Mouse (Mus musculus): ENCODE measurements around the gene Gm29776. TPM values are rescaled to one million over a fixed set of nuclear protein-coding genes. Genes with fewer than 3 reads are reported as not detected.

Gm29776 gene
- polyA plus RNA-seq, 1 experiment: 0.56 TPM

- peak; percentile 72 for TF ChIP-seq CTCF (IDR thresholded peaks at IDR 0.05; ENCODE audit: insufficient read depth, low read length)
- no peak for TF ChIP-seq POLR2A (IDR thresholded peaks at IDR 0.05; ENCODE audit: borderline replicate concordance, extremely low read depth, low read depth, low read length)
- DNase-seq: peak; percentile 50
- Histone ChIP-seq H3K4me3 (replicated peaks; ENCODE audit: extremely low read depth, low read depth, low read length) (no peak overlapping the region), H3K4me1 (ENCODE audit: control insufficient read depth, insufficient read depth, low read length) (peaks cover 3% of the 10 kb centered on the region; the same call in 1 of the 2 replicates)
- 67% methylated on average over 4 of the region's 4 CpGs for WGBS
Observed at GRCm38 (mm10) chr14:54669381-54669780, 29.3 kb downstream of the Gm29776 start.

GRCm38 (mm10) chr14:54664477-54665222 lies 34.0 kb downstream of the Gm29776 start:
- Histone ChIP-seq H3K4me1 (ENCODE audit: control insufficient read depth, insufficient read depth, low read length) (no peaks in the 10 kb centered on the region), H3K4me3 (replicated peaks; ENCODE audit: extremely low read depth, low read depth, low read length) (no peak overlapping the region)
- DNase-seq: no peak
- WGBS: 88% methylated on average over 10 of the region's 10 CpGs
- no peak for TF ChIP-seq CTCF (IDR thresholded peaks at IDR 0.05; ENCODE audit: insufficient read depth, low read length)
- TF ChIP-seq POLR2A (IDR thresholded peaks at IDR 0.05; ENCODE audit: borderline replicate concordance, extremely low read depth, low read depth, low read length): no peak

GRCm38 (mm10) chr14:54660009-54660408 lies 38.6 kb downstream of the Gm29776 start:
- no peak for TF ChIP-seq POLR2A (IDR thresholded peaks at IDR 0.05; ENCODE audit: borderline replicate concordance, extremely low read depth, low read depth, low read length)
- TF ChIP-seq CTCF (IDR thresholded peaks at IDR 0.05; ENCODE audit: insufficient read depth, low read length): no peak
- no peak for DNase-seq
- no peak overlapping the region for H3K4me3 ChIP-seq (replicated peaks; ENCODE audit: extremely low read depth, low read depth, low read length)
- H3K4me1 ChIP-seq (ENCODE audit: control insufficient read depth, insufficient read depth, low read length): no peaks in the 10 kb centered on the region
- WGBS: 86% methylated on average over 2 of the region's 2 CpGs

DNA sequence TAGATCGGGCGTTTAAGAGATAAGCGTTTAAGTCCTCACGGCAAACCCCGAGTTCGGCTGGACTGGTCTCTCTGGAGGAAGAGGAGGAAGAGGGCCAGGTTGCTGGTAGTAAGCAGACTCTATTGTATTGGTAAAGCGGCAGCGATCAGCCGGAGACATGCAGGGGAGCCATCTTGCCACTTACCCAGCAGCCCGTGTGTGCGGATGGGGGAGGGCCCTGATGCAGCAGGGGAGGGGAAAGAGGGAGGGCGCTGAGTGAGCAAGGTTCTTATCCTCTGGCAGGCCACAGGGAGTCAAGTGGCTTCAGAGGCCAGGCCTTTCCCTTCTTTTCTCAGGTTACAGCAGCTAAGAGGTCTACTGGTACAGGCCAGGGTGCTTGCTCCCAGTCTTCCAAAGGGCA lies 45.1 kb downstream of the Gm29776 start:
- Histone ChIP-seq H3K4me3 (replicated peaks; ENCODE audit: extremely low read depth, low read depth, low read length) (peak overlapping the region; percentile 91), H3K4me1 (ENCODE audit: control insufficient read depth, insufficient read depth, low read length) (peaks cover 6% of the 10 kb centered on the region)
- peak; percentile 30; the same call in 1 of the 2 replicates for TF ChIP-seq POLR2A (IDR thresholded peaks at IDR 0.05; ENCODE audit: borderline replicate concordance, extremely low read depth, low read depth, low read length)
- TF ChIP-seq CTCF (IDR thresholded peaks at IDR 0.05; ENCODE audit: insufficient read depth, low read length): no peak
- 1% methylated on average over 12 of the region's 12 CpGs for WGBS
- DNase-seq: peak; percentile 74

DNA sequence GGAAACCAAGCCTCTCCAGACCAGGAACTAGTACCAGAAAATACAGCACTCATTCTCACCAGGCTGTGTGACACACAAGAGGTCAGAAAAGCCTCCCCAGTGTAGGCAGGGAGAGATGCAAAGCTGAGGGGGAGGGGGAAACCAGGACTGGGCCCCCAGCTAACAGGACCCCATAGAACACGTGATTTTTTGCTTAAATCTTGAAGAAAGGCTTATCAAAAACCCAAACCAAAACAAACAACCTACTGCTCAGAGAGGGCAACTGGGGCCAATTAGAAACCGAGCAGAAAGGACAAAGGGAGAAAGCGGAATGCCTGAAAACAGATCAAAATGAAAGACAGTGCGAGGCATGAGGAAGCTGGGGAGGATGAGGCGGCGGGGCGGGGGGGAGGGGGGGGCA lies 45.8 kb downstream of the Gm29776 start:
- H3K4me1 ChIP-seq (ENCODE audit: control insufficient read depth, insufficient read depth, low read length): peaks cover 6% of the 10 kb centered on the region
- no peak for TF ChIP-seq POLR2A (IDR thresholded peaks at IDR 0.05; ENCODE audit: borderline replicate concordance, extremely low read depth, low read depth, low read length)
- WGBS: 7% methylated on average over 7 of the region's 7 CpGs
- DNase-seq: no peak
- H3K4me3 ChIP-seq (replicated peaks; ENCODE audit: extremely low read depth, low read depth, low read length): no peak overlapping the region

DNA sequence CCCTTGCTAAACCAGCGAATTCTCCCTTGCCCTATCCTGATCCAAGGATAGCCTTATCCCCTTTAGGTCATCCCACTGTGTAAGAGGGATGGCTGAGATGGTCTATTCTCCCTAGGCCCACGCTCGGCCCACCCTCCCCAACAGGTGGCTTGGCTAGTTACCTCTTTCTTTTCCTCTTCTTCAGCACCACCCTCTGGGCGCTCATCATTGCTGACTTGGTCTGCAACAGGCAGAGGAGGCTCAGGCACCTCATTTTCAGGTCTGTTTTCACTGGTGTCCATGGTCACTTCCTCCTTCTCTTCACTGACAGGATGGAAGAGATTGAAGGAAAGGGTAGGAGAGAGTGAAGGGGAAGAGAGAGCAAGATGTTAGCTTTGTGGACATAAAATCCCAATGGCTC lies 47.1 kb downstream of the Gm29776 start:
- no peak for DNase-seq
- Histone ChIP-seq H3K4me3 (replicated peaks; ENCODE audit: extremely low read depth, low read depth, low read length) (no peak overlapping the region), H3K4me1 (ENCODE audit: control insufficient read depth, insufficient read depth, low read length) (peaks cover 6% of the 10 kb centered on the region)
- 78% methylated on average over 4 of the region's 4 CpGs for WGBS
- TF ChIP-seq POLR2A (IDR thresholded peaks at IDR 0.05; ENCODE audit: borderline replicate concordance, extremely low read depth, low read depth, low read length): no peak
- TF ChIP-seq CTCF (IDR thresholded peaks at IDR 0.05; ENCODE audit: insufficient read depth, low read length): no peak

DNA sequence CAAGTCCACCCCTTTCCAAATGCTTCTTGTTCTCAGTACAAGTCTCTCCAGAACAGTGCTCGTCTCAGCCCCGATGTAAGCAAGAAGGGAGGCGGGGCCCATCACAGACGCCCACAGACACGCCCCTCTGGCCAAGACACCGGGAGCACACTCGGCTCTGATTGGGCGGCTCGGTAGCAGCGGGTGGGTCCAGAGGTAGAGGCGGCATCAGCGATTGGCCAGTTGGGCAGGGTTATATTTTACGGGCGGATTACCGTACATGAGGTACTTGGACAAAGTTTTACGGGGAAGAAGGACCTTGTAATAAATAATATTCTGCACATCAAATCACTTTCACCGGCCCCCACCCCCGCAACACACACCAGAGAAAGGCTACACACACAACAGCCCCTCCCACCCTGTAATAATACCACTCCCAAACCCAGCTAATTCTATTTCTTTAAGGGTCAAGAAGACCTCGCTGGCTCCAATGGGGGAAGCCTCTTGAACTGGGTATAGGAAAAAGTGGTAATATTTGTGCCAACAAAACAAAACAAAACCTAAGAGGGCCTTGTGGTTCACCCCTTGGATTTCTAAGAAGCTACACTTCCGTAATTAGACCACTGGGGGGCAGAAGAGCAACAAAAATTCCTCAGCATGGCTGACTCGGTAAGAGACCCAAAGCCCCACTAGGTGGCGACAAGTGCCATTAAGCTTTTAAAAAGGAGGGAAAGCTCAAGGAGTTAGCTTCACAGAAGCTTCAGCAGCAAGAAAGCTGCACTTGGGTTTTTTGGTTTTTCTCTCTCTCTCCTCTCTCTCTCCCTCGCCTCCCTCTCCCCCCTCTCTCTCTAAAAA lies 47.8 kb downstream of the Gm29776 start:
- WGBS: 52% methylated on average over 23 of the region's 23 CpGs
- TF ChIP-seq POLR2A (IDR thresholded peaks at IDR 0.05; ENCODE audit: borderline replicate concordance, extremely low read depth, low read depth, low read length) (no peak), CTCF (IDR thresholded peaks at IDR 0.05; ENCODE audit: insufficient read depth, low read length) (peak; percentile 80)
- H3K4me1 ChIP-seq (ENCODE audit: control insufficient read depth, insufficient read depth, low read length): peaks cover 6% of the 10 kb centered on the region
- H3K4me3 ChIP-seq (replicated peaks; ENCODE audit: extremely low read depth, low read depth, low read length): no peak overlapping the region
- DNase-seq: peak; percentile 72

- Histone ChIP-seq H3K4me1 (ENCODE audit: control insufficient read depth, insufficient read depth, low read length) (no peaks in the 10 kb centered on the region), H3K4me3 (replicated peaks; ENCODE audit: extremely low read depth, low read depth, low read length) (no peak overlapping the region)
- DNase-seq: no peak
- TF ChIP-seq POLR2A (IDR thresholded peaks at IDR 0.05; ENCODE audit: borderline replicate concordance, extremely low read depth, low read depth, low read length) (no peak), CTCF (IDR thresholded peaks at IDR 0.05; ENCODE audit: insufficient read depth, low read length) (no peak)
- 70% methylated on average over 4 of the region's 4 CpGs for WGBS
Observed at GRCm38 (mm10) chr14:54647900-54648299, 50.7 kb downstream of the Gm29776 start.

- DNase-seq: peak; percentile 38
- no peak overlapping the region for H3K4me3 ChIP-seq (replicated peaks; ENCODE audit: extremely low read depth, low read depth, low read length)
- 74% methylated on average over 8 of the region's 8 CpGs for WGBS
- TF ChIP-seq POLR2A (IDR thresholded peaks at IDR 0.05; ENCODE audit: borderline replicate concordance, extremely low read depth, low read depth, low read length) (no peak), CTCF (IDR thresholded peaks at IDR 0.05; ENCODE audit: insufficient read depth, low read length) (no peak)
- H3K4me1 ChIP-seq (ENCODE audit: control insufficient read depth, insufficient read depth, low read length): no peaks in the 10 kb centered on the region
Observed at GRCm38 (mm10) chr14:54646898-54647636, 51.6 kb downstream of the Gm29776 start.

Data from lung, adult 2 months (tissue).